Mouse (Mus musculus) kidney, embryonic 16.5 days (tissue): ENCODE data around the gene Tspan18. TPM values are rescaled to one million over a fixed set of nuclear protein-coding genes. Genes with fewer than 3 reads are reported as not detected.

Experiments used
- polyA plus RNA-seq: library from polyadenylated mRNA; unstranded; fragments of >200 nt; fragmentation: Nextera tagmentation; extraction: Ambion mirVana; gene quantifications from 2 replicates; pipeline ENCODE4 v1.2.1, GENCODE M21; 2015

Gene Tspan18
- polyA plus RNA-seq, 1 experiment from 2014 or later, result 35.0 TPM

Other genes with a start within 250 kb of the Tspan18 start
- 36.5 and 48.8 TPM in 2 replicates for gene Trp53i11, start 147.0 kb downstream of the Tspan18 start, polyA plus RNA-seq
- 64.1 and 71.8 TPM in 2 replicates for gene Cd82, start 128.6 kb upstream of the Tspan18 start, polyA plus RNA-seq
- gene Gm10803, start 226.1 kb upstream of the Tspan18 start, polyA plus RNA-seq, result not detected in 2 replicates